Mouse (Mus musculus): ENCODE results near the gene Hes1. TPM values are rescaled to one million over a fixed set of nuclear protein-coding genes. Genes with fewer than 3 reads are reported as not detected.
A peak's percentile ranks its signal among the peaks of the same experiment; 100 is the strongest.

Gene Hes1
- polyA plus RNA-seq, 1 experiment from 2014 or later: 66.5 TPM

GRCm38 (mm10) chr16:30065077-30065476, 893 bp downstream of the Hes1 start:
- Histone ChIP-seq H3K4me2 (ENCODE audit: low read depth, low read length, severe bottlenecking) (peak overlapping the region; percentile 95; the same call in 1 of the 2 replicates), H3K4me1 (replicated peaks; ENCODE audit: control insufficient read depth, insufficient read depth, low read length) (peaks cover 26% of the 10 kb centered on the region), H3K4me3 (ENCODE audit: low read depth, low read length) (peak overlapping the region; percentile 75), H3K9me3 (ENCODE audit: control insufficient read depth, low read length) (no peaks in the 10 kb centered on the region), H3K9ac (ENCODE audit: low read length) (peak overlapping the region; percentile 91; the same call in 1 of the 2 replicates), H3K27me3 (ENCODE audit: control insufficient read depth, insufficient read depth, low read length) (peaks cover 6% of the 10 kb centered on the region; the same call in 1 of the 2 replicates), H3K27ac (ENCODE audit: low read depth, low read length) (peak overlapping the region; percentile 88), H3K36me3 (ENCODE audit: control insufficient read depth, insufficient read depth, low read length) (no peaks in the 10 kb centered on the region)
- DNase-seq (ENCODE audit: low spot score) (peak; percentile 98), ATAC-seq (replicated peaks; ENCODE audit: low FRiP score) (peak; percentile 76)
- under 1% methylated on average over 21 of the region's 21 CpGs for WGBS

GRCm38 (mm10) chr16:30065537-30066183, 1.5 kb downstream of the Hes1 start:
- ATAC-seq (replicated peaks; ENCODE audit: low FRiP score) (no peak), DNase-seq (ENCODE audit: low spot score) (peak; percentile 65)
- Histone ChIP-seq H3K9ac (ENCODE audit: low read length) (peak overlapping the region; percentile 91), H3K4me3 (ENCODE audit: low read depth, low read length) (peak overlapping the region; percentile 75), H3K27me3 (ENCODE audit: control insufficient read depth, insufficient read depth, low read length) (peaks cover 6% of the 10 kb centered on the region; the same call in 1 of the 2 replicates), H3K4me1 (replicated peaks; ENCODE audit: control insufficient read depth, insufficient read depth, low read length) (peaks cover 24% of the 10 kb centered on the region), H3K9me3 (ENCODE audit: control insufficient read depth, low read length) (no peaks in the 10 kb centered on the region), H3K27ac (ENCODE audit: low read depth, low read length) (peak overlapping the region; percentile 88), H3K4me2 (ENCODE audit: low read depth, low read length, severe bottlenecking) (peak overlapping the region; percentile 95), H3K36me3 (ENCODE audit: control insufficient read depth, insufficient read depth, low read length) (no peaks in the 10 kb centered on the region)
- under 1% methylated on average over 21 of the region's 21 CpGs for WGBS

- Histone ChIP-seq H3K9me3 (ENCODE audit: control insufficient read depth, low read length) (no peaks in the 10 kb centered on the region), H3K36me3 (ENCODE audit: control insufficient read depth, insufficient read depth, low read length) (no peaks in the 10 kb centered on the region), H3K4me2 (ENCODE audit: low read depth, low read length, severe bottlenecking) (peak overlapping the region; percentile 95), H3K27me3 (ENCODE audit: control insufficient read depth, insufficient read depth, low read length) (peaks cover 5% of the 10 kb centered on the region; the same call in 1 of the 2 replicates), H3K4me3 (ENCODE audit: low read depth, low read length) (peak overlapping the region; percentile 75), H3K9ac (ENCODE audit: low read length) (peak overlapping the region; percentile 91), H3K27ac (ENCODE audit: low read depth, low read length) (peak overlapping the region; percentile 88), H3K4me1 (replicated peaks; ENCODE audit: control insufficient read depth, insufficient read depth, low read length) (peaks cover 24% of the 10 kb centered on the region)
- under 1% methylated on average over 38 of the region's 38 CpGs for WGBS
- DNase-seq (ENCODE audit: low spot score): peak; percentile 80
- no peak for ATAC-seq (replicated peaks; ENCODE audit: low FRiP score)
Measured at GRCm38 (mm10) chr16:30066184-30066851, 2.1 kb downstream of the Hes1 start.

GRCm38 (mm10) chr16:30066852-30067301, 2.7 kb downstream of the Hes1 start:
- WGBS: 0% methylated on average over 45 of the region's 46 CpGs
- peak; percentile 92 for DNase-seq (ENCODE audit: low spot score)
- Histone ChIP-seq H3K4me2 (ENCODE audit: low read depth, low read length, severe bottlenecking) (peak overlapping the region; percentile 95), H3K9ac (ENCODE audit: low read length) (peak overlapping the region; percentile 91), H3K27me3 (ENCODE audit: control insufficient read depth, insufficient read depth, low read length) (peaks cover 6% of the 10 kb centered on the region), H3K27ac (ENCODE audit: low read depth, low read length) (peak overlapping the region; percentile 88), H3K4me3 (ENCODE audit: low read depth, low read length) (peak overlapping the region; percentile 75), H3K9me3 (ENCODE audit: control insufficient read depth, low read length) (no peaks in the 10 kb centered on the region), H3K36me3 (ENCODE audit: control insufficient read depth, insufficient read depth, low read length) (no peaks in the 10 kb centered on the region), H3K4me1 (replicated peaks; ENCODE audit: control insufficient read depth, insufficient read depth, low read length) (peaks cover 24% of the 10 kb centered on the region)
- ATAC-seq (replicated peaks; ENCODE audit: low FRiP score): 0 out of 2 replicates have a peak, but pooled peaks have one; percentile 1

GRCm38 (mm10) chr16:30068041-30069020, 4.1 kb downstream of the Hes1 start:
- peaks cover 7% of the 10 kb centered on the region; the same call in 1 of the 2 replicates for H3K27me3 ChIP-seq (ENCODE audit: control insufficient read depth, insufficient read depth, low read length)
- H3K9me3 ChIP-seq (ENCODE audit: control insufficient read depth, low read length): no peaks in the 10 kb centered on the region
- peak overlapping the region; percentile 39 for H3K27ac ChIP-seq (ENCODE audit: low read depth, low read length)
- H3K36me3 ChIP-seq (ENCODE audit: control insufficient read depth, insufficient read depth, low read length): no peaks in the 10 kb centered on the region
- peak overlapping the region; percentile 43 for H3K9ac ChIP-seq (ENCODE audit: low read length)
- peak overlapping the region; percentile 32 for H3K4me3 ChIP-seq (ENCODE audit: low read depth, low read length)
- peaks cover 18% of the 10 kb centered on the region for H3K4me1 ChIP-seq (replicated peaks; ENCODE audit: control insufficient read depth, insufficient read depth, low read length)
- peak overlapping the region; percentile 54 for H3K4me2 ChIP-seq (ENCODE audit: low read depth, low read length, severe bottlenecking)
- WGBS: 2% methylated on average over 36 of the region's 36 CpGs
- DNase-seq (ENCODE audit: low spot score) (peak; percentile 79), ATAC-seq (replicated peaks; ENCODE audit: low FRiP score) (no peak)

GRCm38 (mm10) chr16:30069580-30069949, 5.4 kb downstream of the Hes1 start:
- 4% methylated on average over 4 of the region's 4 CpGs for WGBS
- Histone ChIP-seq H3K4me3 (ENCODE audit: low read depth, low read length) (peak overlapping the region; percentile 38), H3K9me3 (ENCODE audit: control insufficient read depth, low read length) (no peaks in the 10 kb centered on the region), H3K4me1 (replicated peaks; ENCODE audit: control insufficient read depth, insufficient read depth, low read length) (peaks cover 18% of the 10 kb centered on the region), H3K27ac (ENCODE audit: low read depth, low read length) (peak overlapping the region; percentile 76), H3K36me3 (ENCODE audit: control insufficient read depth, insufficient read depth, low read length) (no peaks in the 10 kb centered on the region), H3K9ac (ENCODE audit: low read length) (peak overlapping the region; percentile 67), H3K27me3 (ENCODE audit: control insufficient read depth, insufficient read depth, low read length) (peaks cover 7% of the 10 kb centered on the region; the same call in 1 of the 2 replicates), H3K4me2 (ENCODE audit: low read depth, low read length, severe bottlenecking) (peak overlapping the region; percentile 93)
- DNase-seq (ENCODE audit: low spot score): no peak
- ATAC-seq (replicated peaks; ENCODE audit: low FRiP score): peak; percentile 1; the same call in 1 of the 2 replicates

GRCm38 (mm10) chr16:30069950-30070770, 6.0 kb downstream of the Hes1 start:
- Histone ChIP-seq H3K4me3 (ENCODE audit: low read depth, low read length) (peak overlapping the region; percentile 38), H3K9me3 (ENCODE audit: control insufficient read depth, low read length) (no peaks in the 10 kb centered on the region), H3K36me3 (ENCODE audit: control insufficient read depth, insufficient read depth, low read length) (no peaks in the 10 kb centered on the region), H3K9ac (ENCODE audit: low read length) (peak overlapping the region; percentile 67), H3K4me1 (replicated peaks; ENCODE audit: control insufficient read depth, insufficient read depth, low read length) (peaks cover 18% of the 10 kb centered on the region), H3K27ac (ENCODE audit: low read depth, low read length) (peak overlapping the region; percentile 76), H3K27me3 (ENCODE audit: control insufficient read depth, insufficient read depth, low read length) (peaks cover 7% of the 10 kb centered on the region; the same call in 1 of the 2 replicates), H3K4me2 (ENCODE audit: low read depth, low read length, severe bottlenecking) (peak overlapping the region; percentile 93)
- under 1% methylated on average over 62 of the region's 82 CpGs for WGBS
- peak; percentile 65 for ATAC-seq (replicated peaks; ENCODE audit: low FRiP score)
- DNase-seq (ENCODE audit: low spot score): peak; percentile 89

Data from forebrain, embryonic 11.5 days (tissue).